Mouse (Mus musculus) MEL (cell line): ENCODE measurements around the gene Il1rapl1. TPM values are rescaled to one million over a fixed set of nuclear protein-coding genes. Genes with fewer than 3 reads are reported as not detected.

ENCODE experiments used
- DNase-seq: peaks from one replicate; pipeline ENCODE4 v3.0.0; 2011; ENCODE audit warnings: low read depth, low spot score
- H3K27ac ChIP-seq: 2 replicates; pipeline ENCODE4 v1.5.1; 2012; ENCODE audit warnings: low read depth, mild to moderate bottlenecking, control low read depth, low read length, moderate library complexity; ENCODE audit not compliant: control insufficient read depth
- H3K27me3 ChIP-seq, 2 experiments: fragments of 150-350 bp in 1 of 2; sonication (generic) in 1 of 2; 2 replicates each; pipeline ENCODE4 v1.6.1; 2012; ENCODE audit warnings: low read length in 2 of 2, mild to moderate bottlenecking in 2 of 2, improper control_type of control experiment in 1 of 2, moderate library complexity in 1 of 2; ENCODE audit not compliant: insufficient read depth in 2 of 2, control insufficient read depth in 1 of 2
- H3K36me3 ChIP-seq, 2 experiments: 2 replicates each; pipeline ENCODE4 v1.6.1; 2012 to 2014; ENCODE audit warnings: low read length in 2 of 2, improper control_type of control experiment in 1 of 2, inconsistent platforms in 1 of 2, mild to moderate bottlenecking in 1 of 2; ENCODE audit not compliant: insufficient read depth in 2 of 2, control insufficient read depth in 1 of 2
- H3K4me1 ChIP-seq, 2 experiments: fragments of 150-350 bp in 1 of 2; sonication (generic) in 1 of 2; 2 replicates each; pipeline ENCODE4 v1.6.1; 2012; ENCODE audit warnings: low read length in 2 of 2, improper control_type of control experiment in 1 of 2, mild to moderate bottlenecking in 1 of 2; ENCODE audit not compliant: insufficient read depth in 2 of 2, control insufficient read depth in 1 of 2
- H3K4me3 ChIP-seq, 2 experiments: fragments of 150-350 bp in 1 of 2; sonication (generic) in 1 of 2; 2 replicates each; pipeline ENCODE4 v1.5.1; 2012; ENCODE audit warnings: low read depth in 2 of 2, low read length in 2 of 2, mild to moderate bottlenecking in 2 of 2, moderate library complexity in 2 of 2, control low read depth in 1 of 2, improper control_type of control experiment in 1 of 2; ENCODE audit not compliant: control insufficient read depth in 1 of 2, insufficient read depth in 1 of 2
- H3K79me2 ChIP-seq: 2 replicates; pipeline ENCODE4 v1.6.1; 2012; ENCODE audit warnings: mild to moderate bottlenecking, low read length, moderate library complexity; ENCODE audit not compliant: control insufficient read depth, poor library complexity, insufficient read depth
- H3K9ac ChIP-seq: 2 replicates; pipeline ENCODE4 v1.6.1; 2012; ENCODE audit warnings: low read depth, mild to moderate bottlenecking, control low read depth, low read length, moderate library complexity; ENCODE audit not compliant: control insufficient read depth, poor library complexity, severe bottlenecking
- H3K9me3 ChIP-seq: fragments of 150-350 bp; sonication (generic); replicated peaks from 2 replicates; pipeline ENCODE4 v1.6.1; 2012; ENCODE audit warnings: mild to moderate bottlenecking, low read length, improper control_type of control experiment, moderate library complexity; ENCODE audit not compliant: insufficient read depth
- CTCF ChIP-seq, 3 experiments: IDR thresholded peaks in 2 of 3; conservative IDR thresholded peaks in 1 of 3; 2 replicates each; pipeline ENCODE4 v1.5.1; 2011 to 2012; ENCODE audit warnings: low read length in 3 of 3, low read depth in 2 of 3, mild to moderate bottlenecking in 2 of 3, improper control_type of control experiment in 1 of 3, inconsistent platforms in 1 of 3, mixed read lengths in 1 of 3, moderate library complexity in 1 of 3; ENCODE audit not compliant: control insufficient read depth in 1 of 3, insufficient read depth in 1 of 3, poor library complexity in 1 of 3, severe bottlenecking in 1 of 3
- EP300 ChIP-seq, 2 experiments: IDR thresholded peaks; 2 replicates each; pipeline ENCODE4 v1.6.1; 2011; ENCODE audit warnings: improper control_type of control experiment in 2 of 2, low read length in 2 of 2, low read depth in 1 of 2, mild to moderate bottlenecking in 1 of 2
- KAT2A ChIP-seq: conservative IDR thresholded peaks from 2 replicates; pipeline ENCODE4 v1.6.1; 2012; ENCODE audit warnings: low read depth, low read length, improper control_type of control experiment, inconsistent platforms
- MAFK ChIP-seq: IDR thresholded peaks from 2 replicates; pipeline ENCODE4 v1.6.1; 2011; ENCODE audit warnings: low read depth, mild to moderate bottlenecking, low read length, improper control_type of control experiment, borderline replicate concordance
- MAX ChIP-seq: IDR thresholded peaks from 2 replicates; pipeline ENCODE4 v1.6.1; 2011; ENCODE audit warnings: low read length, improper control_type of control experiment
- MXI1 ChIP-seq: IDR thresholded peaks from 2 replicates; pipeline ENCODE4 v1.6.1; 2011; ENCODE audit warnings: mild to moderate bottlenecking, low read depth, low read length, improper control_type of control experiment
- NELFE ChIP-seq: IDR thresholded peaks from 2 replicates; pipeline ENCODE4 v1.6.1; 2011; ENCODE audit warnings: low read depth, low read length, improper control_type of control experiment
- POLR2AphosphoS5 ChIP-seq: IDR thresholded peaks from 2 replicates; pipeline ENCODE4 v1.6.1; 2012; ENCODE audit warnings: low read depth, borderline replicate concordance, mild to moderate bottlenecking, inconsistent platforms, low read length, moderate library complexity, mixed read lengths
- SIN3A ChIP-seq: IDR thresholded peaks from 2 replicates; pipeline ENCODE4 v1.6.1; 2012; ENCODE audit warnings: low read length, improper control_type of control experiment, inconsistent platforms
- SMC3 ChIP-seq: IDR thresholded peaks from 2 replicates; pipeline ENCODE4 v1.6.1; 2011; ENCODE audit warnings: low read depth, low read length, improper control_type of control experiment
- TAL1 ChIP-seq: IDR thresholded peaks from 2 replicates; pipeline ENCODE4 v1.6.1; 2012; ENCODE audit warnings: mild to moderate bottlenecking, inconsistent platforms, low read length, moderate library complexity, mixed read lengths
- UBTF ChIP-seq: IDR thresholded peaks from 2 replicates; pipeline ENCODE4 v1.6.1; 2012; ENCODE audit warnings: low read depth, mild to moderate bottlenecking, inconsistent platforms, low read length, improper control_type of control experiment, moderate library complexity, borderline replicate concordance; ENCODE audit not compliant: insufficient read depth
- USF2 ChIP-seq, 2 experiments: IDR thresholded peaks; 2 replicates each; pipeline ENCODE4 v1.6.1; 2011 to 2012; ENCODE audit warnings: improper control_type of control experiment in 2 of 2, low read length in 2 of 2, borderline replicate concordance in 1 of 2, inconsistent platforms in 1 of 2, low read depth in 1 of 2, mild to moderate bottlenecking in 1 of 2; ENCODE audit not compliant: insufficient read depth in 1 of 2
- ZC3H11A ChIP-seq: IDR thresholded peaks from 2 replicates; pipeline ENCODE4 v1.6.1; 2012; ENCODE audit warnings: low read depth, mild to moderate bottlenecking, inconsistent platforms, low read length, improper control_type of control experiment
- ZMIZ1 ChIP-seq: IDR thresholded peaks from 2 replicates; pipeline ENCODE4 v1.6.1; 2012; ENCODE audit warnings: low read depth, mild to moderate bottlenecking, inconsistent platforms, low read length, improper control_type of control experiment, moderate library complexity
- polyA plus RNA-seq, 2 experiments: library from polyadenylated mRNA; stranded (reverse) in 1 of 2; unstranded in 1 of 2; fragments of >175 nt in 1 of 2; fragments of >200 nt in 1 of 2; gene quantifications; 2 replicates each; pipeline versions ENCODE4 v1.2.1 to v1.2.4; 2012; ENCODE audit warnings: low replicate concordance in 2 of 2, low read depth in 1 of 2; ENCODE audit not compliant: insufficient read length in 2 of 2, insufficient read depth in 1 of 2, missing spikeins in 1 of 2
- total RNA-seq: library from RNA; depleted of rRNA; stranded (reverse); fragments of 300-350 nt; gene quantifications from 2 replicates; pipeline ENCODE4 v1.2.3, GENCODE M21; 2012

Gene Il1rapl1
- total and polyA plus RNA-seq, 3 experiments: not detected

GRCm38 (mm10) chrX:88116326-88116725 lies 881 bp upstream of the Il1rapl1 start:
- no peaks in the 10 kb centered on the region for H3K79me2 ChIP-seq
- H3K36me3 ChIP-seq: no peaks in the 10 kb centered on the region
- TF ChIP-seq UBTF (no peak), CTCF (IDR thresholded peaks at IDR 0.05 in 2 of 3, conservative IDR thresholded peaks at IDR 0.05 in 1 of 3; ENCODE audit: control insufficient read depth in 1 of 3, insufficient read depth in 1 of 3, low read depth in 2 of 3, low read length in 3 of 3, poor library complexity in 1 of 3, severe bottlenecking in 1 of 3) (no peak), ZMIZ1 (no peak), SMC3 (no peak), MXI1 (no peak), ZC3H11A (no peak), NELFE (no peak), POLR2AphosphoS5 (no peak), MAFK (no peak), MAX (no peak), KAT2A (no peak)
- no peak overlapping the region for H3K27ac ChIP-seq
- no peaks in the 10 kb centered on the region for H3K9me3 ChIP-seq
- no peaks in the 10 kb centered on the region for H3K27me3 ChIP-seq
- no peaks in the 10 kb centered on the region for H3K4me1 ChIP-seq
- no peak overlapping the region for H3K4me3 ChIP-seq
- no peak for DNase-seq
- no peak overlapping the region for H3K9ac ChIP-seq

GRCm38 (mm10) chrX:88113561-88113960 lies 1.9 kb downstream of the Il1rapl1 start:
- no peak for DNase-seq
- no peak overlapping the region for H3K27ac ChIP-seq
- no peaks in the 10 kb centered on the region for H3K36me3 ChIP-seq
- no peak overlapping the region for H3K4me3 ChIP-seq
- no peaks in the 10 kb centered on the region for H3K9me3 ChIP-seq
- H3K9ac ChIP-seq: no peak overlapping the region
- no peaks in the 10 kb centered on the region for H3K79me2 ChIP-seq
- no peak for TF ChIP-seq USF2 (IDR thresholded peaks at IDR 0.05; ENCODE audit: borderline replicate concordance in 1 of 2, insufficient read depth in 1 of 2, low read depth in 1 of 2, low read length in 2 of 2)
- TF ChIP-seq SIN3A: no peak
- no peak for TF ChIP-seq ZC3H11A
- no peak for TF ChIP-seq POLR2AphosphoS5
- H3K4me1 ChIP-seq: no peaks in the 10 kb centered on the region
- H3K27me3 ChIP-seq: no peaks in the 10 kb centered on the region

- TF ChIP-seq EP300 (IDR thresholded peaks at IDR 0.05; ENCODE audit: low read depth in 1 of 2, low read length in 2 of 2): no peak
- TF ChIP-seq TAL1: no peak
- DNase-seq: no peak
Measured at GRCm38 (mm10) chrX:88112254-88112653, 3.2 kb downstream of the Il1rapl1 start.

More at GRCm38 (mm10) chrX:88112254-88112653, 3.2 kb downstream of the Il1rapl1 start:
- Histone ChIP-seq H3K9ac (no peak overlapping the region), H3K27ac (no peak overlapping the region), H3K9me3 (no peaks in the 10 kb centered on the region), H3K79me2 (no peaks in the 10 kb centered on the region), H3K36me3 (no peaks in the 10 kb centered on the region), H3K27me3 (no peaks in the 10 kb centered on the region), H3K4me1 (no peaks in the 10 kb centered on the region), H3K4me3 (no peak overlapping the region)
